Mouse (Mus musculus) bone marrow, adult 2 months (tissue): Measurements from ENCODE around the gene Cmtm6. TPM values are rescaled to one million over a fixed set of nuclear protein-coding genes. Genes with fewer than 3 reads are reported as not detected.
A peak's percentile ranks its signal among the peaks of the same experiment; 100 is the strongest.

Experiments
- H3K27ac ChIP-seq: fragments of 200-500 bp; 2 replicates; pipeline ENCODE4 v1.5.1; 2012; ENCODE audit warnings: low read depth, mild to moderate bottlenecking, control low read depth, inconsistent platforms, low read length; ENCODE audit not compliant: control insufficient read depth, poor library complexity, insufficient read depth
- H3K4me1 ChIP-seq: fragments of 200-500 bp; 2 replicates; pipeline ENCODE4 v1.6.1; 2011; ENCODE audit warnings: low read length; ENCODE audit not compliant: control insufficient read depth, insufficient read depth
- H3K4me3 ChIP-seq: fragments of 200-500 bp; replicated peaks from 2 replicates; pipeline ENCODE3; 2011; ENCODE audit warnings: mild to moderate bottlenecking, low read depth, low read length, control low read depth; ENCODE audit not compliant: control insufficient read depth
- CTCF ChIP-seq: fragments of 200-500 bp; IDR thresholded peaks from 2 replicates; pipeline ENCODE4 v1.5.1; 2011; ENCODE audit warnings: low read length, control low read depth; ENCODE audit not compliant: control insufficient read depth, insufficient read depth
- POLR2A ChIP-seq: fragments of 200-500 bp; IDR thresholded peaks from 2 replicates; pipeline ENCODE4 v1.6.1; 2011; ENCODE audit warnings: low read depth, mild to moderate bottlenecking, control low read depth, low read length, borderline replicate concordance; ENCODE audit not compliant: control insufficient read depth
- WGBS: fragments of 180-500 bp; shearing (Covaris S2); methylation state at CpG from one replicate; pipeline ENCODE4 v1.1.7; 2018; 5-methylcytosine and 5-hydroxymethylcytosine counted together
- polyA plus RNA-seq: library from polyadenylated mRNA; stranded (reverse); fragments of >200 nt; gene quantifications from 2 replicates; pipeline ENCODE4 v1.2.4, GENCODE M21; 2011; ENCODE audit warnings: low replicate concordance; ENCODE audit not compliant: missing spikeins, insufficient read depth, insufficient read length

Cmtm6 gene
- polyA plus RNA-seq, 1 experiment: 21.3 TPM

DNA sequence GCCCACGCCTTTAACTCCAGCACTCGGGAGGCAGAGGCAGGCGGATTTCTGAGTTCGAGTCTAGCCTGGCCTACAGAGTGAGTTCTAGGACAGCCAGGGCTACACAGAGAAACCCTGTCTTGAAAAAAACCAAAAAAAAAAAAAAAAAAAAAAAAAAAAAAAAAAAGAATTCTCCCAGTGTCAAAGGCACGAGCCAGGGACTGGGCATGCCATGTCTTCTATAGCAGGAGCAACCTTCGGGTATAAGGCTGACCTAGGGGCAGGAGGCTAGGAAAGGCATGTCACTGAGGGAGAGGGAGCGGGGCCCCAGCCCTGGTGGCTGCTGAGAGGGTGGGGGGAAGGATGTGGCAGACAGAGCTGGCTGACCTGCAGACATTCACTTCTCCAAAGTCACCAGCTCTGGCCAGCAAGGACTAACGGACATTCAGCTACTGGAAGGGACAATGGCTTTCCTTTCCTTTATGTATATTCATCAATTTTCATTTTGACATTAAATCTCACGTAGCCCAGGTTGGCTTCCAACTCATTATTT, 62.9 kb downstream of the Cmtm6 start:
- 40% methylated on average over 9 of the region's 9 CpGs for WGBS
- Histone ChIP-seq H3K27ac (no peak overlapping the region), H3K4me1 (peaks cover 6% of the 10 kb centered on the region), H3K4me3 (no peak overlapping the region)
- TF ChIP-seq CTCF (no peak), POLR2A (no peak)

DNA sequence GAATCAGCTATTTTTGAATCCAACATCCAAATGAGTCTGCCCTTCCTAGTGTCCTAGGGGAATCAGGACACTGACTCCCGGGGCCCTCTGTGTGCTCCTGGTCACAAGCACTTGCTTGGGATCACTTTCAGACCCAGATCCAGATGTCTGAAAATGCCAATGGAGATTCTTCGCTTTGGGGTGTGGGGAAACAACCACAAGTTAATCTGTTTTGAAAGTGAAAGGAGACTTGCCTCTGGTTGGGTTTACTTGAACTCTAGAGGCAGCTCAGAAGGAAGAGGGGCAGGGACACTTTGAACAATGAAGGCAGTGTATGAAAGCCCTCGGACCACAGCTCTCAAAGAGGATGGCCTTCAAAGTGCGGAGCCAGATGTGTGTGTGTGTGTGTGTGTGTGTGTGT, 63.6 kb downstream of the Cmtm6 start:
- Histone ChIP-seq H3K4me1 (peaks cover 6% of the 10 kb centered on the region), H3K27ac (peak overlapping the region; percentile 40; the same call in 1 of the 2 replicates), H3K4me3 (no peak overlapping the region)
- WGBS: 23% methylated on average over 4 of the region's 4 CpGs
- TF ChIP-seq CTCF: no peak
- no peak for TF ChIP-seq POLR2A

DNA sequence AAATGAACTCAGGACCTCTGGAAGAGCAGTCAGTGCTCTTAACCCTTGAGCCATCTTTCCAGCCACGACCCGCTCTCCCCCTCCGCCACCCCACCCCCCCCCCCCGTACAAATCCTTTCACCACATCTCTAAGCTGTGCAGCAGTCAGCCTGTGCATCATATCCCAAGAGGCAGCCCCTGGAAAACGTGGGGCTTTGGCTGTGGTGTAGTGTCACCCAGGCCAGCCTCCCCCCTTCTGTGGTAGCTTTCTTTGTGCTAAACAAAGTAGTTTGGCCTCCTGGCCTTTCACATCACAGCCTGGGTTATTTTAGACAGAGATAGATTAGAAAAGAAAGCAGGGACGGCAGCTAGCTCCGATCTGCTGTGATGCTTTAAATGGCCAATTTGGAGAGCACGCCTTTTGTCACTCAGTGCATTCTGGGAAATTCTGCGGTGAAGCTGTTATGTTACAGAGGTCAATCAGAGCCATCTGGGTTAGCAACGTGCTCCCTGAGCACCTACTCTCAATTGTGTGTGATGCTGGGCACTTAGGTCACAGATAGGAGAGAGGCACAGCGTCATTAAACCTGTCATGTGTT, 65.6 kb downstream of the Cmtm6 start:
- TF ChIP-seq POLR2A (no peak), CTCF (no peak)
- H3K4me1 ChIP-seq: peaks cover 5% of the 10 kb centered on the region; the same call in 1 of the 2 replicates
- H3K27ac ChIP-seq: no peak overlapping the region
- 63% methylated on average over 11 of the region's 11 CpGs for WGBS
- H3K4me3 ChIP-seq: no peak overlapping the region

DNA sequence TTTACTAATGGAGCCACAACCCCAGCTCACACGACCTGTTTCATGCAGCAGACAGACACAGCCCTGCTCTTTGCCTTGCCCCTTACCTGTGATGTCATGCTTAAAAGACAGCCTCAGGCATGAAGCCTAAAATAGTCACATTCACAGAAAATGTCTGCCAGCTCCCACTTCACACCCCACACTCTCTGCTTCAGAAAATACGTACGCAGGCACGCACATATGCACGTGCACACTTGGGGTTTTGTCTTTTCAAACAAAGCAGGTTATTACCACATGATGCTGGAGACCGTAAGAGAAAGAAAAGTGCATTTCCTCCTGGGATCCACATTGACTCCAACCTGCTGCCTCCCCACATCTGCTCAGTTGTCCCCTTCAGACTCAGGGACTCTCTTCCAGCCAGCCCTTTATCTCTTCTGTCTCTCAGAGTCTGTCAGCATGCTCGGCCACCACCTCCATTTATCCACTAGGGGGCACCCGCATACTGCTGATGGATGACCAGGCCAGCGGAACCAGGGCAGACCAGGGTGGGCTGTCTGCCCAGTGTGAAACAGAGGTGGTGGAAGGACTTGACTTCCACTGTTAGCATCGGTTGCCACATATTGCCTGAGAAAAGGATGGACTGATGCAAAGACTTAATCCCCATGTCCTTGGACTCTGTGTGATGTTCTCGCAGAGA, 66.6 kb downstream of the Cmtm6 start:
- Histone ChIP-seq H3K4me3 (no peak overlapping the region), H3K27ac (no peak overlapping the region), H3K4me1 (peaks cover 5% of the 10 kb centered on the region; the same call in 1 of the 2 replicates)
- TF ChIP-seq CTCF (peak; percentile 93), POLR2A (no peak)
- 51% methylated on average over 11 of the region's 11 CpGs for whole genome bisulfite sequencing

DNA sequence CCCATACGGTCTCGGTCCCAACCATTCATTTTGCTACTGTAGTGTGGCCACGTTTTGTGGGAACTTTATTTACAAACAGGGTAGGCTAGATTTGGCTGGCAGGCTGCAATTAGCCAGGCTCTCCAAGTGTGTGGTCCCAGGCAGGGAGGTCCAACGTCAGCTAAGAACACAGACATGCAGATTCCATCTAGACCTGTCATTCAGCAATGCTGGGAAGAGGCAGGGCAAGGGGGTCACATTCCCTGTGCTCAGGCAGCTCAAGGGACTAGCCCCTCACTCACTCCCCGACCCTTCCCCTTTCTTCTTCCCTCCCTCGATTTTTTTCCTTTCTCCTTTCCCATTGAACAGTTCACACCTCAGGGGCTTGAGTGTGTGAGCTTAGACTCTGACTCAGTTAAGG, 67.9 kb downstream of the Cmtm6 start:
- H3K4me1 ChIP-seq: peaks cover 5% of the 10 kb centered on the region; the same call in 1 of the 2 replicates
- TF ChIP-seq POLR2A: no peak
- H3K27ac ChIP-seq: no peak overlapping the region
- no peak overlapping the region for H3K4me3 ChIP-seq
- WGBS: 75% methylated on average over 6 of the region's 6 CpGs

Other genes starting within 250 kb of the Cmtm6 start
- 1.2 TPM in 1 of 2 replicates, not detected in the other for gene Ccr4, start 226.2 kb upstream of the Cmtm6 start, polyA plus RNA-seq
- not detected in 2 replicates for gene C130032M10Rik, start 215.4 kb upstream of the Cmtm6 start, polyA plus RNA-seq
- gene Trim71, start 166.7 kb upstream of the Cmtm6 start, polyA plus RNA-seq: 0.23 and 4.1 TPM in 2 replicates
- gene Cnot10, start 90.9 kb upstream of the Cmtm6 start, polyA plus RNA-seq: 20.6 and 34.5 TPM in 2 replicates
- 17.9 and 25.0 TPM in 2 replicates for gene Dync1li1, start 42.3 kb upstream of the Cmtm6 start, polyA plus RNA-seq
- gene Cmtm7, start 50.7 kb downstream of the Cmtm6 start, polyA plus RNA-seq: 106 and 300 TPM in 2 replicates
- 0.92 TPM in 1 of 2 replicates, not detected in the other for gene Cmtm8, start 113.0 kb downstream of the Cmtm6 start, polyA plus RNA-seq
- gene Gpd1l, start 202.9 kb downstream of the Cmtm6 start, polyA plus RNA-seq: 12.3 and 14.6 TPM in 2 replicates
- not detected in 2 replicates for gene Osbpl10, start 247.5 kb downstream of the Cmtm6 start, polyA plus RNA-seq